Mouse (Mus musculus) megakaryocyte, embryonic 14.5 days (primary cell): ENCODE data around the gene Ckap4.

Experiments used
- FLI1 ChIP-seq: IDR thresholded peaks from 2 replicates; pipeline ENCODE4 v1.6.1; 2012; ENCODE audit warnings: low read length, inconsistent platforms, mixed read lengths
- GATA1 ChIP-seq: IDR thresholded peaks from 3 replicates; pipeline ENCODE4 v1.6.1; 2012; ENCODE audit warnings: mixed read lengths, low read length, inconsistent platforms, borderline replicate concordance

DNA sequence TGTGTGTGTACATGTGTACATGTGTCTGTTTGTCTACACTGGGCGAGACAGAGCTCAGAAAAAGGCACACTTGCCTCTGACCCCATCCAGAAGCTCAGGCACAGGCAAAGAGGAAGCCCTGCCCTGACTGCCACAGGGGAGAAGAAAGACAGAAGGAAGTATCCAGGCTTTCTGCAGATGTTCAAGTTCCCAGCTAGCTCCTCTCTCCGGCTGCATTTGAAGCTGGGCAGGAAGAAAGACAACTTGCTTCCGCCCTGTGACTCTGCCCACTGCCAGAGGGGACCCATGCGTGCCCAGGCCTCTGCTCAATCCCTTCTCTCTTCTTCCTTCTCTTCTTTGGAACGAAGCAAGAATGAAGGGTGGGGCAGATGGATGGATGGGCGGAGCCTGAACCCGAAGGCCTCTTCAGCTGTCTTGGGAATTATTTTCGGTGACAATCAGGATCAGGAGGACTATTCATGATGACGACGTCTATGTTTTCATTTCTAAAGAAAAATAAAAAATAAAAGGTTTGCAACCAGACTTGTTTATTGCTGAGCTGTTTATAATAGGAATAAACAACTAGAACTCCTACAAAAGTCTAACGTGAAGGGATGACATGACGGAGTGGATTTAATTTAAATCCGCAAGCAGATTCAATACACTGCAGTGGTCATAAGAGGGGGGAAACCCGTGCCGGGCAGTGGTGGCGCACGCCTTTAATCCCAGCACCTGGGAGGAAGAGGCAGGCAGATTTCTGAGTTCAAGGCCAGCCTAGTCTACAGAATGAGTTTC lies 15.5 kb upstream of the Ckap4 start:
- TF ChIP-seq GATA1: no peak
- TF ChIP-seq FLI1: no peak
